9 mouse cellular contexts compared by ENCODE assay signal in genomic region chr8:123924719-123925118, GRCm38 (mm10). TPM values are rescaled to one million over a fixed set of nuclear protein-coding genes. Genes with fewer than 3 reads are reported as not detected.
DNase-seq lines count a peak whose midpoint lies in the region; ATAC-seq lines count a peak whose summit lies in the region.
"Had no signal": no experiment of that assay in that cellular context is flagged by ENCODE, and none has a peak within 500 bp of the region (broad histone marks: within the 10 kb centered on the region; RNA-seq: fewer than 3 reads in every experiment).

No protein-coding gene starts in this region.

- no peaks in the 10 kb centered on the region for H3K4me1 ChIP-seq in forebrain, embryonic 10.5 days
- no peaks in the 10 kb centered on the region for H3K4me1 ChIP-seq in liver, embryonic 16.5 days (ENCODE audit: control insufficient read depth, low read depth, low read length)
- H3K4me1 ChIP-seq in neural tube, embryonic 15.5 days = no peaks in the 10 kb centered on the region
- H3K4me1 ChIP-seq: heart, embryonic 13.5 days had no signal

- ATAC-seq in liver, embryonic 16.5 days (ENCODE audit: low read depth) = peak; percentile 47
- peak; percentile 74 for ATAC-seq in neural tube, embryonic 15.5 days (ENCODE audit: low FRiP score)

- intact Hi-C loops in heart, postnatal 10 days (cut with DNase I) = loop anchor here (1.0 kb wide), 2 partner anchors 134 to 425 kb away; no protein-coding TSS in a partner anchor

- peaks cover 96% of the 10 kb centered on the region for H3K36me3 ChIP-seq in forebrain, embryonic 10.5 days (replicated peaks)
- peaks cover 81% of the 10 kb centered on the region for H3K36me3 ChIP-seq in liver, embryonic 16.5 days (ENCODE audit: control insufficient read depth, insufficient read depth)
- H3K36me3 ChIP-seq in neural tube, embryonic 15.5 days = peaks cover 71% of the 10 kb centered on the region

- H3K4me3 ChIP-seq in forebrain, embryonic 10.5 days = no peak overlapping the region
- H3K4me3 ChIP-seq in liver, embryonic 16.5 days (ENCODE audit: low read depth, low read length) = no peak overlapping the region
- H3K4me3 ChIP-seq in neural tube, embryonic 15.5 days (replicated peaks) = no peak overlapping the region
- H3K4me3 ChIP-seq: heart, embryonic 13.5 days had no signal

- no peak overlapping the region for H3K9ac ChIP-seq in liver, embryonic 16.5 days (ENCODE audit: low read depth, low read length)
- no peak overlapping the region for H3K9ac ChIP-seq in neural tube, embryonic 15.5 days (replicated peaks)
- H3K9ac ChIP-seq: heart, embryonic 13.5 days had no signal

- no peak overlapping the region for H3K4me2 ChIP-seq in liver, embryonic 16.5 days (ENCODE audit: low read depth, low read length)
- H3K4me2 ChIP-seq in neural tube, embryonic 15.5 days = no peak overlapping the region
- H3K4me2 ChIP-seq: heart, embryonic 13.5 days had no signal

- 22% methylated on average over 2 of the region's 2 CpGs for WGBS in forebrain, embryonic 10.5 days
- WGBS in liver, embryonic 16.5 days (ENCODE audit: insufficient replicate concordance) = 17% methylated on average over 2 of the region's 2 CpGs
- 23% methylated on average over 2 of the region's 2 CpGs for WGBS in neural tube, embryonic 15.5 days

- H3K27ac ChIP-seq in forebrain, embryonic 10.5 days = no peak overlapping the region
- H3K27ac ChIP-seq in liver, embryonic 16.5 days (ENCODE audit: low read length) = no peak overlapping the region
- no peak overlapping the region for H3K27ac ChIP-seq in neural tube, embryonic 15.5 days (replicated peaks)
- H3K27ac ChIP-seq: heart, embryonic 13.5 days had no signal

- DNase-seq in CD8-positive naive resting alpha-beta T cell, adult 2 months (ENCODE audit: low read depth in 2 of 2, low spot score in 2 of 2) = peak; percentile 62 to 78
- DNase-seq in c-Kit-negative CD71-positive TER-119-positive erythroid progenitor cells, embryonic 14.5 days (ENCODE audit: low read depth, low spot score) = peak; percentile 60
- peak; percentile 72 for DNase-seq in forebrain, embryonic 10.5 days (ENCODE audit: extremely low spot score, low spot score)
- DNase-seq in heart, postnatal 10 days = peak; percentile 81 to 91
- peak; percentile 85 to 90 for DNase-seq in kidney, postnatal 4 days
- DNase-seq in testis, postnatal 14 days (ENCODE audit: low spot score) = peak; percentile 63

- no peaks in the 10 kb centered on the region for H3K9me3 ChIP-seq in forebrain, embryonic 10.5 days
- no peaks in the 10 kb centered on the region for H3K9me3 ChIP-seq in liver, embryonic 16.5 days (replicated peaks; ENCODE audit: control insufficient read depth, low read length)
- no peaks in the 10 kb centered on the region for H3K9me3 ChIP-seq in neural tube, embryonic 15.5 days (replicated peaks)
- H3K9me3 ChIP-seq: heart, embryonic 13.5 days had no signal

- no peaks in the 10 kb centered on the region for H3K27me3 ChIP-seq in forebrain, embryonic 10.5 days (ENCODE audit: poor library complexity, severe bottlenecking)
- no peaks in the 10 kb centered on the region for H3K27me3 ChIP-seq in liver, embryonic 16.5 days (ENCODE audit: control insufficient read depth, insufficient read depth, low read depth, low read length)
- H3K27me3 ChIP-seq in neural tube, embryonic 15.5 days (replicated peaks) = no peaks in the 10 kb centered on the region
- H3K27me3 ChIP-seq: heart, embryonic 13.5 days had no signal

RNA-seq across cellular contexts. Expression of gene Nup133, which starts 24.3 kb away (rescaled TPM):
- 60.5 and 62.8 TPM in 2 replicates for polyA plus RNA-seq in forebrain, embryonic 10.5 days (2016; fragmentation: Nextera tagmentation; extraction: Ambion mirVana)
- 10 to 100 TPM; 14.5 to 14.6 TPM for total RNA-seq in heart, postnatal 10 days (2021)
- 18.1 and 18.7 TPM in 2 replicates for polyA plus RNA-seq in liver, embryonic 16.5 days (2015; fragmentation: Nextera tagmentation; extraction: Ambion mirVana)
- 16.8 and 24.1 TPM in 2 replicates for polyA plus RNA-seq in neural tube, embryonic 15.5 days (2015; fragmentation: Nextera tagmentation; extraction: Ambion mirVana)

RNA-seq across cellular contexts. Expression of gene Acta1, which starts 30.2 kb away (rescaled TPM):
- polyA plus RNA-seq in forebrain, embryonic 10.5 days (2016; fragmentation: Nextera tagmentation; extraction: Ambion mirVana) = 0.14 and 0.22 TPM in 2 replicates
- total RNA-seq in heart, postnatal 10 days (2021) = 100 to 1,000 TPM; 224 to 226 TPM
- 86.3 and 208 TPM in 2 replicates for polyA plus RNA-seq in liver, embryonic 16.5 days (2015; fragmentation: Nextera tagmentation; extraction: Ambion mirVana)
- 92.7 and 174 TPM in 2 replicates for polyA plus RNA-seq in neural tube, embryonic 15.5 days (2015; fragmentation: Nextera tagmentation; extraction: Ambion mirVana)

RNA-seq across cellular contexts. Expression of gene Abcb10, which starts 58.2 kb away (rescaled TPM):
- 20.3 and 21.8 TPM in 2 replicates for polyA plus RNA-seq in forebrain, embryonic 10.5 days (2016; fragmentation: Nextera tagmentation; extraction: Ambion mirVana)
- total RNA-seq in heart, postnatal 10 days (2021) = 10 to 100 TPM; 39.6 to 45.6 TPM
- 130 and 131 TPM in 2 replicates for polyA plus RNA-seq in liver, embryonic 16.5 days (2015; fragmentation: Nextera tagmentation; extraction: Ambion mirVana)
- polyA plus RNA-seq in neural tube, embryonic 15.5 days (2015; fragmentation: Nextera tagmentation; extraction: Ambion mirVana) = 14.0 and 16.4 TPM in 2 replicates

Comparison
In these comparisons a context has a peak if more than half of its experiments do, and no peak if none do; other contexts are left out.
1. RNA of gene Acta1, which starts 30.2 kb away (polyA plus RNA-seq): 86.3 to 208 TPM in liver, embryonic 16.5 days and 92.7 to 174 TPM in neural tube, embryonic 15.5 days; 0.14 to 0.22 TPM in forebrain, embryonic 10.5 days; every median in the first group is over 10 times any median in the second.
2. Peak in every context shown above with its lines, with median percentiles within 50 percentile points of each other: DNase-seq.